Mouse (Mus musculus): ENCODE results near the gene Fbxo11. TPM values are rescaled to one million over a fixed set of nuclear protein-coding genes. Genes with fewer than 3 reads are reported as not detected.

Gene Fbxo11
- polyA plus RNA-seq (2012; rRNA removed) = 8.9 and 11.4 TPM in 2 replicates

GRCm38 (mm10) chr17:88065031-88065800 is at the start of gene Fbxo11:
Fbxo11 (minus strand) TSS chr17:88065291.

GRCm38 (mm10) chr17:87974629-87975228 is 90.4 kb downstream of the Fbxo11 start, which contains the start of gene Msh6:
Msh6 (plus strand) TSS chr17:87975062.

Other genes starting within 250 kb of the Fbxo11 start
- gene Rpl36-ps4, start 144.3 kb downstream of the Fbxo11 start, polyA plus RNA-seq (2012; rRNA removed) = not detected in 2 replicates
- 6.0 and 6.4 TPM in 2 replicates for gene Msh6, start 90.2 kb downstream of the Fbxo11 start, polyA plus RNA-seq (2012; rRNA removed)